Mouse (Mus musculus) ES-E14 (cell line): ENCODE results near the gene Zcchc24. TPM values are rescaled to one million over a fixed set of nuclear protein-coding genes. Genes with fewer than 3 reads are reported as not detected.

Source experiments
- DNase-seq: peaks from one replicate; pipeline ENCODE4 v3.0.0-alpha.2; 2013; ENCODE audit warnings: low read depth, low spot score
- H3K27ac ChIP-seq: 2 replicates; pipeline ENCODE4 v1.5.1; 2012; ENCODE audit warnings: low read depth, mild to moderate bottlenecking, low read length, moderate library complexity, mixed read lengths; ENCODE audit not compliant: poor library complexity, insufficient read depth, severe bottlenecking
- H3K36me3 ChIP-seq: 2 replicates; pipeline ENCODE4 v1.6.1; 2012; ENCODE audit warnings: mild to moderate bottlenecking, low read length, moderate library complexity, mixed read lengths; ENCODE audit not compliant: control insufficient read depth, poor library complexity, insufficient read depth, severe bottlenecking
- H3K4me1 ChIP-seq, 2 experiments: fragments of 150-350 bp in 1 of 2; sonication (generic) in 1 of 2; 2 replicates each; pipeline ENCODE4 v1.6.1; 2012; ENCODE audit warnings: low read length in 2 of 2, mild to moderate bottlenecking in 1 of 2, mixed read lengths in 1 of 2; ENCODE audit not compliant: control insufficient read depth in 2 of 2, insufficient read depth in 2 of 2, poor library complexity in 1 of 2
- H3K4me3 ChIP-seq, 2 experiments: fragments of 150-350 bp in 1 of 2; sonication (generic) in 1 of 2; 2 replicates each; pipeline ENCODE4 v1.5.1; 2012; ENCODE audit warnings: low read length in 2 of 2, low read depth in 1 of 2, mild to moderate bottlenecking in 1 of 2, mixed read lengths in 1 of 2; ENCODE audit not compliant: insufficient read depth in 1 of 2, poor library complexity in 1 of 2, severe bottlenecking in 1 of 2
- H3K9ac ChIP-seq: 2 replicates; pipeline ENCODE4 v1.6.1; 2012; ENCODE audit warnings: low read depth, mild to moderate bottlenecking, low read length, mixed read lengths; ENCODE audit not compliant: poor library complexity, insufficient read depth, severe bottlenecking
- H3K9me3 ChIP-seq: fragments of 150-350 bp; sonication (generic); 2 replicates; pipeline ENCODE4 v1.6.1; 2012; ENCODE audit warnings: low read depth, mild to moderate bottlenecking, low read length; ENCODE audit not compliant: control insufficient read depth, insufficient read depth
- CHD2 ChIP-seq: IDR thresholded peaks from 2 replicates; pipeline ENCODE4 v1.6.1; 2014; ENCODE audit warnings: mild to moderate bottlenecking, low read depth, low read length, inconsistent platforms
- HCFC1 ChIP-seq: IDR thresholded peaks from 2 replicates; pipeline ENCODE4 v1.6.1; 2012; ENCODE audit warnings: low read length, inconsistent platforms, borderline replicate concordance; ENCODE audit not compliant: insufficient read depth
- MAFK ChIP-seq: IDR thresholded peaks from 2 replicates; pipeline ENCODE4 v1.6.1; 2014; ENCODE audit warnings: mild to moderate bottlenecking, low read depth, low read length, inconsistent platforms; ENCODE audit not compliant: insufficient read depth
- ZC3H11A ChIP-seq: IDR thresholded peaks from 2 replicates; pipeline ENCODE4 v1.6.1; 2012; ENCODE audit warnings: low read depth, mild to moderate bottlenecking, inconsistent platforms, low read length, borderline replicate concordance
- ZNF384 ChIP-seq: IDR thresholded peaks from 2 replicates; pipeline ENCODE4 v1.6.1; 2012; ENCODE audit warnings: low read depth, low read length, inconsistent platforms
- in situ Hi-C, 2 experiments: fragments of 600-800 bp; cut with MboI; formaldehyde crosslinking; loops; one replicate each; pipeline ENCODE4 v1.15.1; 2025; ENCODE audit warnings: low sequenced_read_pairs in 2 of 2, inconsistent platforms in 1 of 2; ENCODE audit not compliant: unreplicated experiment in 2 of 2
- total RNA-seq: library from RNA; depleted of rRNA; stranded (reverse); fragments of 300-350 nt; gene quantifications from 2 replicates; pipeline ENCODE4 v1.2.3, GENCODE M21; 2012

Zcchc24 gene
- total RNA-seq, 1 experiment = 4.1 TPM

DNA sequence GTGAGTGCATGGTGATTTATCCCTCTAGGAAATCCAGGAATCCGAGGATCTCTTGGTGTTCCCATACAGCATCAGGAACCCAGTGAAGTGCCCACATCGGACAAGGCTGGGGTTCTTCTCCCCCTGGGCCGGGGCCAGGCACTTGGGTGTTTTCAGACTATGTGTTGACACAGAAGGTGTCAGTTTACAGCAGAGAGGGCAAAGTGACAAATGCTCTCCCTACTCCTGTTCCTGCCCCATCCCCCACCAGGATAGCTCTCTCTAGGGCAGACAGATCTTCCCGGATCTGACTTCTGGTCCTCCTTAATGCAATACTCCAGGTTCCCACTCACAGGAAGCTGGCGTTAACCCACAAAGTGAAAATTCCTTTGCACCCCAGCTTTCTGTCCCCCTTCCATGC is 5.3 kb upstream of the Zcchc24 start:
- no peak overlapping the region for H3K4me3 ChIP-seq
- in situ Hi-C loops = no loop called here
- H3K9me3 ChIP-seq = no peaks in the 10 kb centered on the region
- peaks cover 4 to 5% of the 10 kb centered on the region in 2 experiments; a peak in 3 of 4 replicates for H3K4me1 ChIP-seq
- no peak for DNase-seq
- no peaks in the 10 kb centered on the region for H3K36me3 ChIP-seq
- H3K9ac ChIP-seq = no peak overlapping the region
- no peak for TF ChIP-seq MAFK
- no peak overlapping the region for H3K27ac ChIP-seq

DNA sequence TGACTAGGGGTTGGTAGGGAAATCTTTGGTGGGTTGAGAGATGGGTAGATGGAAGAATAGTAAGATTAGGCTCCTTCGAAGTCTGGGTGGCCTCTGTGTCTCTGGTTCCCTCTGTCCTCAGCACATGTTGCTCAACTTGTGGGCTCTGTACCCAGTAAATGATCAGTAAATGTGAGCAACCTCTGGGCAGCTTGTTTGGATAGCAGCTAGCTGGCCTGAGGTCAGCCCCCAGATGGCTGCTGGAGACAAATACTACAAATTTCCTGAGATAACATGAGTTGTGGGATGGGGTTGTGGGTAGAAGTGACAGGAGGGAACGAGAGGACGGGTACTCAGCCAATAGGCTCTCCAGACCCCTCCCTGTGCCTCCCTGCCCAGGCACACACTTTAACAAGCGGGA is 4.2 kb upstream of the Zcchc24 start:
- H3K36me3 ChIP-seq = no peaks in the 10 kb centered on the region
- H3K4me1 ChIP-seq = peaks cover 4 to 5% of the 10 kb centered on the region in 2 experiments; a peak in 3 of 4 replicates
- H3K9me3 ChIP-seq = no peaks in the 10 kb centered on the region
- in situ Hi-C loops = no loop called here
- no peak overlapping the region for H3K4me3 ChIP-seq
- no peak overlapping the region for H3K27ac ChIP-seq
- no peak overlapping the region for H3K9ac ChIP-seq
- TF ChIP-seq ZNF384 (no peak), ZC3H11A (no peak), MAFK (no peak), CHD2 (no peak), HCFC1 (no peak)
- DNase-seq = no peak

DNA sequence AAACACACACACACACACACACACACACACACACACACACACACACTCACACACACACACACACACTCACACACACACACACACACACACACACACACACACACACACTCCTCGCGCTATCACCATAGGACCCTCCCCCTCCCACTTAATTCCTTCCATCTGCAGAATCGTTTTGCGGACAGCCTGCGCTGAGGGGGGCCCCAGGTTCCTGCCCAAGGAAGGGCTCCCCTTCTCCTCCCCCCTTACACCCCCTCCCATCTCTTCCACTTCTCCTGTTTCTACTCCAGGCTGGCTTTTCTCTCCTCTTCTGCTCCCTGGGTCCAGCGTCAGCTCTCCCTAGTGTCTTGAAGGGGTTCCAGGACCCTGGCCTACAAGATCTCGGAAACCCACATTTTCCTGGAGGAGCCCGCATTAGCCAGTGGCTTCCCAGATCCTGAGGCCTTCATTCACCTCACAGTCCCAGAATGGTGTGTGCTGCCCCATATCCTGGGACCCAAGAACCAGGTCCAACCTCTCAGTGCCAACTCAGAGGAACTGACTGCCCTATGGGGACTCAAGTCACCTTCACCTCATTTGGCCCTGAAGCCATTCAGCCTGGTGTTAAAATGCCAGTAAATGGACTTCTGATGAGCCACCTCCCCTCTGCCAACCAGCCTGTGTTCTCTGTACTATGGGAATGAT is 927 bp upstream of the Zcchc24 start:
- no peak for TF ChIP-seq ZNF384
- Histone ChIP-seq H3K4me1 (peaks cover 4 to 15% of the 10 kb centered on the region in 2 experiments; a peak in 3 of 4 replicates), H3K4me3 (0 out of 4 replicates have a peak overlapping the region, but pooled peaks of 1 of the 2 experiments have one; percentile 40), H3K27ac (no peak overlapping the region), H3K9me3 (no peaks in the 10 kb centered on the region), H3K9ac (peak overlapping the region; percentile 11; the same call in 1 of the 2 replicates), H3K36me3 (no peaks in the 10 kb centered on the region)
- DNase-seq = no peak
- in situ Hi-C loops = no loop called here

DNA sequence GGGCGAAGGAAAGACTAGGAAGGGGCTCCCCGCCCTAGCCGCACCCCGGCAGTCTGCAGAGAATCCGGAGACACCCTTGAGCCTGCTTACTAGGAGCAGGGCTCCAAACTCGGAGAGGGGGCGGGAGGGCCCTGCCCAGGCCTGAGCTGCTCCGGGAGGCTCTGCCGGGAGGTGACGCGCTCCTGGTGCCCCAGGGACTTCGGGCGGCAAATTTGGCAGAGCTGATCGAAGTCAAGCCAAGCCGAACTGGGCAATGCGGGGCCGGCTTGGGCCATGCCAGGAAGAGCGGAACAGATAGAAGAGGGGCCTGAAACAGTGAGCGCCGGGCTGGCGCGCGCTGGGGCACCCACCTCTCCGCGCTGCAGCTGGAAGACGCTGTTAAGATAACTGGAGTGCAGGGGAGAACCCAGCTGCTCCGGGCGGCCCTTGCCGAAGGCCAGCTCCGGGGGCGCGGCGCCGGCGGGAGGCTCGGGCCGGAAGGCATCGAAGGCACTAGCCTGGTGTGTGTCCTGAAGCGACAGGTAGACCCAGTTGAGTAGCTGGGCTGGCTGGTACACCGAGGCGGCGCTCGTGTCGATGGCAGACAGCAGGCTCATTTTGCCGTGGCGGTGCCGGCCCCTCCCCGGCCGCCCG is 462 bp downstream of the Zcchc24 start:
- H3K9ac ChIP-seq = peak overlapping the region; percentile 68
- peaks cover 0 to 15% of the 10 kb centered on the region in 2 experiments; a peak in 2 of 4 replicates for H3K4me1 ChIP-seq
- H3K27ac ChIP-seq = no peak overlapping the region; the same call in 1 of the 2 replicates
- no peaks in the 10 kb centered on the region for H3K36me3 ChIP-seq
- TF ChIP-seq ZNF384 = no peak
- TF ChIP-seq HCFC1 = no peak
- TF ChIP-seq CHD2 = no peak
- no peak for TF ChIP-seq ZC3H11A
- TF ChIP-seq MAFK = no peak
- peak overlapping the region; percentile 74 to 81 for H3K4me3 ChIP-seq
- peak; percentile 25 for DNase-seq
- H3K9me3 ChIP-seq = no peaks in the 10 kb centered on the region
- in situ Hi-C loops = no loop called here
